Mouse (Mus musculus) embryonic facial prominence, embryonic 10.5 days (tissue): Measurements from ENCODE around the gene Nudt19. TPM values are rescaled to one million over a fixed set of nuclear protein-coding genes. Genes with fewer than 3 reads are reported as not detected.
"Not testable (repeated sequence)": the region's sequence is repeated elsewhere in the genome, so short reads cannot be mapped to it uniquely, and the experiment has no call there.

Source experiments
- DNase-seq: peaks from one replicate; pipeline ENCODE4 v3.0.0-alpha.2; 2017; ENCODE audit warnings: low spot score
- H3K27ac ChIP-seq: fragments of 300-500 bp; sonication (generic); replicated peaks from 2 replicates; pipeline ENCODE4 v1.5.1; 2016; ENCODE audit warnings: mild to moderate bottlenecking
- H3K27me3 ChIP-seq: fragments of 300-500 bp; sonication (generic); replicated peaks from 2 replicates; pipeline ENCODE4 v1.6.1; 2016; ENCODE audit warnings: low read depth, mild to moderate bottlenecking; ENCODE audit not compliant: poor library complexity, severe bottlenecking
- H3K36me3 ChIP-seq: fragments of 300-500 bp; sonication (generic); replicated peaks from 2 replicates; pipeline ENCODE4 v1.6.1; 2016; ENCODE audit warnings: mild to moderate bottlenecking, moderate library complexity
- H3K4me1 ChIP-seq: fragments of 300-500 bp; sonication (generic); 2 replicates; pipeline ENCODE4 v1.6.1; 2016
- H3K4me3 ChIP-seq: fragments of 300-500 bp; sonication (generic); 2 replicates; pipeline ENCODE4 v1.5.1; 2016; ENCODE audit warnings: mild to moderate bottlenecking, moderate library complexity
- H3K9me3 ChIP-seq: fragments of 300-500 bp; sonication (generic); 2 replicates; pipeline ENCODE4 v1.6.1; 2016; ENCODE audit warnings: mild to moderate bottlenecking
- WGBS: fragments of 180-500 bp; shearing (Covaris S2); methylation state at CpG from one replicate; pipeline ENCODE4 v1.1.7; 2016; 5-methylcytosine and 5-hydroxymethylcytosine counted together
- polyA plus RNA-seq: library from polyadenylated mRNA; unstranded; fragments of >200 nt; fragmentation: Nextera tagmentation; extraction: Ambion mirVana; gene quantifications from 2 replicates; pipeline ENCODE4 v1.2.1, GENCODE M21; 2016

Nudt19 gene
- polyA plus RNA-seq, 1 experiment from 2014 or later, result 42.0 TPM

DNA sequence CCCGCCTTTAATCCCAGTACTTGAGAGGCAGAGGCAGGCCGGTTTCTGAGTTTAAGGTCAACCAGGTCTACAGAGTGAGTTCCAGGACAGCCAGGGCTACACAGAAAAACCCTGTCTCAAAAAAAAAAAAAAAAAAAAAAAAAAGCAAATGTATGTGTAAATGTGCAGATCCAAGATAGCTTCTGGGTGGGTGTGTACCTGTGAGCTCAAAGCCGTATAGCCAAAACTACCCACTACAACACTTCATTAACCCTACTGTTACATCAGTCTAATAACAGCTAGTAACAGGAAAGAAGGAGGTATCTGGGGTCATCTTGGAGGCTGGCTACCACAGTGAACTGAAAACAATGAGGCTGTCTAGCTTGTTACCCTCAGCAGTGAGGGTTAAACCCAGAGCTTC is 3.7 kb upstream of the Nudt19 start:
- Histone ChIP-seq H3K9me3 (no peaks in the 10 kb centered on the region), H3K27ac (no peak overlapping the region), H3K4me1 (peaks cover 16% of the 10 kb centered on the region), H3K4me3 (no peak overlapping the region), H3K36me3 (no peaks in the 10 kb centered on the region), H3K27me3 (no peaks in the 10 kb centered on the region)
- no peak for DNase-seq
- WGBS, result 90% methylated on average over 3 of the region's 3 CpGs

DNA sequence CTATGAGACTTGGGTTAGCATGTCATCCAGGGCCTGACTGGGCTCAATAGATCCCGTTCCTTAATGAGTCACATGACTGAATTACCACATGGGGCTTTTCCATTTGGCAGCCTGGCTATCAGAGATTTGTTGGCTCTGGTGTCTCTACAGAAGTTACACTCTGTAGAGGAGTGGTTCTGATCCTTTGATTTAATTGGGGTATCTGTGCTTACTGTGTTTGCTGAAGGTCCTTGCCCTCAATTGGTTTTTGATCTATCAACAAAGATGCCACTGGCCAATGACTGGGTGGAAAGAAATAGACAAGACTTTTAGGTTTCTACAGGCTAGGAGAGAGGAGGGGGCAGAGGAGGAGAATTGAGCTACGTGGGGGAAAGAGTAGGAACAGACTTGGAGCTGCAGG is 2.6 kb upstream of the Nudt19 start:
- H3K4me1 ChIP-seq, result peaks cover 25% of the 10 kb centered on the region
- no peak for DNase-seq
- 64% methylated on average over 2 of the region's 2 CpGs for WGBS

DNA sequence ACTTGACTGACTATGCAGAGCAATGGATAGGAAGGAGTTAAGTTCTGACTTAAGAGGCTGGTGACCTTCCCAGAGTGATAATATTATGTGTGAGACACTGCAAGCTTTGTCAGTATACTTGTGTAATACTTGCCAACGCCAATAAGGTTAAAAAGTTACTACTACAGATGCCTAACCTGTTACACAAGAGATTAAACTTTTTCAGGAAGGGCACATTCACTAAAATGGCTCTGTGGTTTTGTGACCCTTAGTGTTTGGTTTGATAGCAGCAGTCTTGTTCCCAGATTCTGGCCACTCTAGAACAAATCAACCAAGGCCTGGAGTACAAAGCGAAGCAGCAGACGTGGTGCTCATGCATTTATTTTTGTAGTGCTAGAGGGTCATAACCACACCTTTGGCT is 1.5 kb upstream of the Nudt19 start:
- no peak overlapping the region for H3K27ac ChIP-seq
- no peaks in the 10 kb centered on the region for H3K9me3 ChIP-seq
- DNase-seq, result no peak
- WGBS, result 81% methylated on average over 3 of the region's 3 CpGs
- H3K4me1 ChIP-seq, result peaks cover 21% of the 10 kb centered on the region
- H3K27me3 ChIP-seq, result no peaks in the 10 kb centered on the region
- no peaks in the 10 kb centered on the region for H3K36me3 ChIP-seq
- no peak overlapping the region for H3K4me3 ChIP-seq

More for the DNA sequence above, 2.6 kb upstream of the Nudt19 start:
- Histone ChIP-seq H3K27me3 (no peaks in the 10 kb centered on the region), H3K4me3 (no peak overlapping the region), H3K9me3 (no peaks in the 10 kb centered on the region), H3K27ac (no peak overlapping the region), H3K36me3 (no peaks in the 10 kb centered on the region)

DNA sequence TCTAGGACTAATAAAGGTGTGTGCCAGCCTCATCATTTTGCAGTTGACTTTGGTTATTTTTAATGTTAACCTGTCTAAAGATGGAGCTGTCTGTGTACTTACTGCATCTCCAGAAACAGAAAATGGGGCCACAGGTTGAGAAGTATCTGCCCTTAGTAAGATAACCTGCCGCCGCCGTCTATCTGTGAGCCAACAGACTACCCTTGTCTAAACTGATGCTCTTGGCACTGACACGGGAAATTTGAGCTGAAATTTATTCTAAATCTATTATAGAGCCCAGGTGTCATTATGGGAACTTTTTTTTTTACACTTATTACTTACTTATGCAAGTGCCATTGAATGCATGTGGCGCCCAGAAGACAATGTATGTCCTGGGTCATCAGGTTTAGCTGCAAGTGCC is 801 bp upstream of the Nudt19 start:
- H3K9me3 ChIP-seq, result no peaks in the 10 kb centered on the region
- no peak for DNase-seq
- WGBS, result 85% methylated on average over 5 of the region's 5 CpGs
- no peak overlapping the region for H3K27ac ChIP-seq
- H3K4me1 ChIP-seq, result peaks cover 21% of the 10 kb centered on the region
- no peak overlapping the region for H3K4me3 ChIP-seq
- no peaks in the 10 kb centered on the region for H3K27me3 ChIP-seq
- H3K36me3 ChIP-seq, result no peaks in the 10 kb centered on the region

DNA sequence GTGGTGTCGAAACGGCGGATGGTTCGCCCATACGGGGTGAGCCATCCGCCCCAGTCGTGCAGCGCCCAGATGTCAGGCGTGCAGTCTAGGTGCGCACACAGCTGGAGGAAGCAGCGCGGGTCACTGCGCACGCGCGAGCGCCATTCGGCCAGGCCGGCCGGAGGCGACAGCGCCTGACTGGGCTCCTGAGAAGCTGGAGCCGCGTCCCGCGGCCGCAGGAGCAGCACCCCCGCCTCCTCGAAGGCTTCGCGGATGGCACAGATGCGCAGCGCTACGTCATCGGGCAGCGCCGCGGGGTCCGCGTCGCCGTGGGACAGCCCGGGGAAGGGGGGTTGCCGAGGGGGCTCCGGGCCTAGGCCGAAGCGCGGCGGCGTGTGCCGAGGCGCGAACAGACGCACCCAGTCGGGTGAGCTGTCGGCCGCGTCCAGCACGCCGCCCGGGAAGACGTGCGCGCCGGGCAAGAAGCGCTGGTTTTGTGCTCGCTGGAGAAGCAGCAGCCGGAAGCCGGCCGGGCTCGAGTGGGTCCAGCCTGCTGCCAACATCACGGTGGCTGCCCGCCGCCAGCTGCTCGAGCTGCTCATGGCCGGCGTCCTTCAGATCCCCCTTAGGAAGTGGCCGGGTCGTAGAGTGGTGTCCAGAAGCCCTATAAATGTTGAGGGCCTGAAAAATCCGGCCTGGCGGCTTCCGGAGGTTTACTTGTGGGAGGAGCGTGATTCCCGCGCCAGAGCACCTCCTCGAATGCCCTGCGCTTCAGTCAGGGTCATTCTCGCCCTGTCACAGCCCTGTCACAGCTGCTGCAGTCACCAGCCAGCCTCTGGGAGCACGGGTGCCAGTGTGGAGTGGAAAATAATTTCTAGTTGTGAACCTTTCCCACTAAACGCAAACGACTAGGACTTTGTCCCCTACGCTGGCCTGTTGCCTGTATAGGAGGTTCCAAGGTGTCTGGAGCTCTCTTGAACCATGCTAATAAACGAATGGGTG is 590 bp downstream of the Nudt19 start:
- DNase-seq, result peak; percentile 96
- 1% methylated on average over 93 of the region's 93 CpGs for WGBS
- Histone ChIP-seq H3K27me3 (no peaks in the 10 kb centered on the region), H3K4me3 (peak overlapping the region; percentile 84), H3K27ac (peak overlapping the region; percentile 98), H3K36me3 (peaks cover 8% of the 10 kb centered on the region), H3K4me1 (peaks cover 21% of the 10 kb centered on the region), H3K9me3 (no peaks in the 10 kb centered on the region)

DNA sequence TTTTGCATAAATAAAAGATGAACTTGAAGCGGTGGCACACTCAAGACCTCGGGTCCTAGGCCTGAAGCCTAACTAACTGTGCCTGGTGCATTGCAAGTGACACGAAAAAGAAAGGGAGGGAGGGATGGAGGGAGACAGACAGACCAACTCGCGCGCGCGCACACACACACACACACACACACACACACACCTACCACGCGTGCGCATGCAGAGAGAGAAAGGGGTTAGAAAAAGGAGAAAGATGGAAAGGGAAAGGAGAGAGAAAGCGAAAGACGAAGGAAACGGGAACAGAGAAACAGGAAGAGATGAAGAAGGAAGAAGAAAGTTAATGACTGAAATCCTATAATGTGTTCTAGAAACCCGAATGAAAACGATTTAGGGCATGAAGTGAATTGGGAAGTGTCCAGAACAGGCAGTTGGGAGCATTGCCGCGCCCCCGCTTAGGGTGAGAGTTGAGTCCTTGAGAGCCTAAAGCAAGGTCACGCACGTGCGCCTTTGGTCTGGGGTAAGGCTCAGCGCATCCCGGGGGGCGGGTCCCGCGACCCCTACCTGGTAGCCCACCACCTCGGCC is 1.4 kb downstream of the Nudt19 start:
- peak; percentile 51 for DNase-seq
- Histone ChIP-seq H3K27me3 (no peaks in the 10 kb centered on the region), H3K36me3 (peaks cover 16% of the 10 kb centered on the region), H3K9me3 (no peaks in the 10 kb centered on the region), H3K4me3 (peak overlapping the region; percentile 84), H3K4me1 (peaks cover 21% of the 10 kb centered on the region), H3K27ac (peak overlapping the region; percentile 98)
- 6% methylated on average over 28 of the region's 28 CpGs for WGBS

DNA sequence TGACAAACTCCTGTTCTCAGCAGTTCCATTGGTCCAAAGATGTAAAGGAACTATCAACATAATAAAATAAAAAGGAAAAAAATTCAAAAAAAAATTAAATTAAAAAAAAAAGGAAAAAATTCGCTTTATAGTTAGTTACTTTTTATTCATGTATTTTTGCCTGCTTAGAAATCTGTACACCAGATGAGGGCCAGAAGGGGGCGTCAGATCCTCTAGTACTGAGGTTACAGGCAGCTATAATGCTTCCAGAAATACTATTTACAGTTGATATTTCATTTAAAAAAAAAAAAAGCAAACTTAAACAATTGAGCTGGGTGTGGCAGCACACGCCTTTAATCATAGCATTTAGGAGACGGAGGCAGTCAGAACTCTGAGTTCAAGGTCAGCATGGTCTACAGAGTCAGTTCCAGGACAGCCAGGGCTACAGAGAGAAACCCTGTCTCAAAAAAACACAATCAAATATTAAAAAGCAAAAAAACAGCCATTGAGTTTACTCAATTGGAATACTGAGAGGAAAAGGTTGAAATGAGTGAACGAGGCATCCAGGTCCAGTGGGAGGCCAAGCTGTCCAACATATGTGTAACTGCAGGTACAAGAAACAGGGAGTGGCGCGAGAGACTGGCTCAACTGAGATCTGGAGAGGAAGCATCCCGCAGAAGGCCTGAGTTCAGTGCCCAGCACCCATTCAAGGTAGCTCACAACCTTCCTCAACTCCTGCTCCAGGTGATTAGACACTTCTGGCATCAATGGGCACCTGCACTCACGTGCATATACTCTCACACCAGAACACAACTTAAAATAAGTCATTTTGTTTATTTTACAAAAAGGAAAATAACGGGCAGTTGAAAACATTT is 2.1 kb downstream of the Nudt19 start:
- Histone ChIP-seq H3K27ac (no peak overlapping the region), H3K27me3 (no peaks in the 10 kb centered on the region), H3K36me3 (peaks cover 24% of the 10 kb centered on the region), H3K4me1 (peaks cover 21% of the 10 kb centered on the region), H3K4me3 (peak overlapping the region; percentile 84), H3K9me3 (no peaks in the 10 kb centered on the region)
- DNase-seq, result no peak
- WGBS, result 62% methylated on average over 10 of the region's 10 CpGs

DNA sequence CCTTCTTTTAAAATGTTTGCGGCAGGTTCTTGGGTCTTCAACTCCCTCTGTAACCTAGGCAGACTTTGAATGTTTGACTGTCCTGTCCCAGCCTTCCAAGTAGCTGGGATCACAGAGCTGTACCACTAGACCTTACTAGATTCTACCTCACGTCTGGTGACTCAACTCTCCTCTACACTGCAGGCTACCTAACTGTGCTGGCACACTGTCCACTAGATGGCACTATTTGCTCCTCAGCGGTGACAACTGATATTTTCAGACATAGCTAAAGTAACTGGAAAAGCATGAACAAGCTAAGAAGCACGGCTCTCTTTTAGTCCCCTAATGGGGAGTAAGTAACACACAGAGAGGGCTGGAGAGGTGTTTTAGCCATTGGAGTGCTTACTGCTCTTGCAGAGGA is 10.2 kb downstream of the Nudt19 start:
- WGBS, result 37% methylated on average over 4 of the region's 4 CpGs
- H3K27ac ChIP-seq, result no peak overlapping the region
- DNase-seq, result peak; percentile 53
- H3K36me3 ChIP-seq, result peaks cover 37% of the 10 kb centered on the region
- no peak overlapping the region for H3K4me3 ChIP-seq
- no peaks in the 10 kb centered on the region for H3K4me1 ChIP-seq
- H3K9me3 ChIP-seq, result no peaks in the 10 kb centered on the region
- no peaks in the 10 kb centered on the region for H3K27me3 ChIP-seq

DNA sequence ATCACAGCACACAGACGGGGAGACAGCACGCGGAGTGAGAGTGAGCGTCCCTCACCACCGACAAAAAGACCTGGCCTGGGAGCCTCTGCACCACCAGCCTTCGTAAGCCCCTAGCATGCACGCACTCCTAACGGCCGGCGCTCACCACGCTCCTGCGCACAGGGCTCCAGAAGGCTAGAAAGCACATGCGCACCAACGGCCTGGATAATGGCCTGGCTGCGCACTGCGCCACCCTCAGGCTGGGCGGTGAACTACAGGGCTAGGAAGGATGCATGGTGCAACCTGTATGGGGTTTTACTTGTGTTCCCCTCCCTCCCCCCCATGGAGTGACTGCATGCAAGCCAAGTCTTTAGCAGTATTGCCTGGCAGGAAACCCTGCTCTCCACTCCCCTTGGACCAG is 18.5 kb downstream of the Nudt19 start, which contains the start of gene Tdrd12:
Gene Tdrd12 (minus strand): TSS at position 184 of the 400 bp plus-strand sequence.
- no peak within 1 kb of the TSS for H3K27ac ChIP-seq
- 89% methylated on average over 17 of the region's 17 CpGs for WGBS
- H3K4me3 ChIP-seq, result no peak within 1 kb of the TSS
- no peaks in the 10 kb centered on the region for H3K9me3 ChIP-seq
- H3K36me3 ChIP-seq, result no peaks in the 10 kb centered on the region
- no peak for DNase-seq
- no peaks in the 10 kb centered on the region for H3K4me1 ChIP-seq
- H3K27me3 ChIP-seq, result no peaks in the 10 kb centered on the region

DNA sequence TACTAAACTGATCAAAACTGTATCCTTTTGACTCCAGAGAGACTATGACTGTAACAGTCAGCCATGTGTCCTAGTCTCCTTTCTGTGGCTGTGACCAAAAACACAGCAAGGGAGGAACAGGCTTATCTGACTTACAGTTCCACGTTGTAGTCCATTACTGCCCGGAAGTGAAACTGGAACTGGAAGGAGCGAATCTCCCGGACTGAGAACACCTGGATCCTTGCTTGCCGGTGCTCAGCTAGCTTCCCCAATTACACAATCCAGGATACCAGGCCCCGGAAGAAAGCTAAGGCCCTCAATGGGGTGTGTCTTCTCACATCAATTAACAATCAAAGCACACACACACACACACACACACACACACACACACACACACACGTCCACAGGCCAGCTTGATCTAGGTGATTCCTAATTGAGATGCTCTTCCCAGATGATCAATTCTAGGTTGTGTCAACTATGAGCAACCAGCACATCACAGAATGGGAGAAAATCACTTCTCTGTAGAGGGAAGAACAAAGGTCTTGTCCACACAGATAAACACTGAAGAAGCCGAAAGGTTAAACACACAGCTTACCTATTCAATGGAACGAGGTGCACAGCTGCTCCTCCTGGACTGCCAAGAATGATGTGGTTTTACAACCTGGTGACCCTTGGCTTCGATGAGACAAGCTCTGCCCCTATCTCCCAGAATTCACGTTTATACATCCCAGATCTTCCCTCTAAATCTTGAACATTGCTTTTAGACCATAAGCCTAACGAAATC is 20.2 kb downstream of the Nudt19 start:
- no peaks in the 10 kb centered on the region for H3K9me3 ChIP-seq
- no peaks in the 10 kb centered on the region for H3K36me3 ChIP-seq
- H3K4me1 ChIP-seq, result no peaks in the 10 kb centered on the region
- 82% methylated on average over 12 of the region's 12 CpGs for WGBS
- H3K27ac ChIP-seq, result no peak overlapping the region
- no peaks in the 10 kb centered on the region for H3K27me3 ChIP-seq
- DNase-seq, result no peak
- H3K4me3 ChIP-seq, result no peak overlapping the region

DNA sequence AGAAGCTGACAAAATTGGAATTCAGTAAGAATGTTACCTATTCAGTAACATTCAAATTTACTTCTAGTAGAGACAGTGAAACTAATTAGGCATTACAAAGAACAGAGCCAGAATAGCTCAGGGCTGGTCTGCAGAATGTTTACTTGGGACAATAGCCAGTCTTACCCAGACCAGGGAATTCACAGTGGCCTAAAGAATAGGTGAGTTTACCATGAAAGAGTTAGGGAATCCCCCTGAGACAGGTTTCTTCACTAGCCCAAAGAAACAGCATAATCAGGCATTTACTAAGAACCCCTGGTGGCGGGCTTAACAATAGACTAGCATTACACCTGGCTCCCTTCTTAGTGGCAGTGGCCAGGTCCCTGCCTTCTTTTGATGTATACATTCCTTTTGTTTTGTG is 25.6 kb downstream of the Nudt19 start:
- WGBS, result 25% methylated on average over 1 of the region's 1 CpGs

DNA sequence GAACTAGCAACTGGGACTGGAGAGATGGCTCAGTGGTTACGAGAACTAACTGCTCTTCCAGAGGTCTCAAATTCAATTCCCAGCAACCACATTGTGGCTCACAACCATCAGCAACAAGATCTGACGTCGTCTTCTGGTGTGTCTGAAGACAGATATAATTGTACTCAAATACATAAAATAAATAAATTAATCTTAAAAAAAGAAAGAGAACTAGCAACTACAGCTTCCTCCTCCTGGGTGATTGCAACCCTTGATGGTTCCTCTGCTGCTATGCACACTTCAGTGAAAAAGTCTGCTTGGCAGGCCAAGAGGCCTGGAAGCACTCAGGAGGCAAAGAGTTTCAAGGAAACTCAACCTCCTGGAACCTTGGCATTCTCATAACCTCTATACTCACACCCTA is 26.1 kb downstream of the Nudt19 start:
- no peaks in the 10 kb centered on the region for H3K27me3 ChIP-seq
- no peak for DNase-seq
- H3K9me3 ChIP-seq, result no peaks in the 10 kb centered on the region
- no peak overlapping the region for H3K27ac ChIP-seq
- no peaks in the 10 kb centered on the region for H3K4me1 ChIP-seq
- H3K36me3 ChIP-seq, result no peaks in the 10 kb centered on the region
- 80% methylated on average over 3 of the region's 3 CpGs for WGBS
- no peak overlapping the region for H3K4me3 ChIP-seq

More for the DNA sequence above, 25.6 kb downstream of the Nudt19 start:
- H3K9me3 ChIP-seq, H3K27ac ChIP-seq, H3K36me3 ChIP-seq, DNase-seq, H3K4me3 ChIP-seq, H3K4me1 ChIP-seq, H3K27me3 ChIP-seq: not testable (repeated sequence)
